Mouse (Mus musculus) forebrain, embryonic 11.5 days (tissue): ENCODE measurements around the gene Commd4. TPM values are rescaled to one million over a fixed set of nuclear protein-coding genes. Genes with fewer than 3 reads are reported as not detected.

Source experiments
- ATAC-seq: fragments of 200-750 bp; cut with Nextera tagmentation; replicated peaks from 2 replicates; pipeline ENCODE4 v1.8.0; 2017; ENCODE audit warnings: moderate TSS enrichment; ENCODE audit not compliant: low FRiP score
- DNase-seq: peaks from one replicate; pipeline ENCODE4 v3.0.0-alpha.2; 2017; ENCODE audit warnings: low spot score
- H3K27ac ChIP-seq: fragments of 300-500 bp; sonication (generic); 2 replicates; pipeline ENCODE4 v1.5.1; 2014; ENCODE audit warnings: low read depth, low read length
- H3K27me3 ChIP-seq: fragments of 300-500 bp; sonication (generic); 2 replicates; pipeline ENCODE4 v1.6.1; 2014; ENCODE audit warnings: mild to moderate bottlenecking, low read length, mixed read lengths; ENCODE audit not compliant: control insufficient read depth, insufficient read depth
- H3K36me3 ChIP-seq: fragments of 300-500 bp; sonication (generic); 2 replicates; pipeline ENCODE4 v1.6.1; 2014; ENCODE audit warnings: mild to moderate bottlenecking, low read length, moderate library complexity, mixed read lengths; ENCODE audit not compliant: control insufficient read depth, insufficient read depth
- H3K4me1 ChIP-seq: fragments of 300-500 bp; sonication (generic); replicated peaks from 2 replicates; pipeline ENCODE4 v1.6.1; 2014; ENCODE audit warnings: low read length, mixed read lengths; ENCODE audit not compliant: control insufficient read depth, insufficient read depth
- H3K4me2 ChIP-seq: fragments of 300-500 bp; sonication (generic); 2 replicates; pipeline ENCODE4 v1.6.1; 2014; ENCODE audit warnings: low read depth, mild to moderate bottlenecking, low read length, moderate library complexity, mixed read lengths; ENCODE audit not compliant: severe bottlenecking
- H3K4me3 ChIP-seq: fragments of 300-500 bp; sonication (generic); 2 replicates; pipeline ENCODE4 v1.5.1; 2014; ENCODE audit warnings: low read depth, low read length
- H3K9ac ChIP-seq: fragments of 300-500 bp; sonication (generic); 2 replicates; pipeline ENCODE4 v1.6.1; 2014; ENCODE audit warnings: low read length
- H3K9me3 ChIP-seq: fragments of 300-500 bp; sonication (generic); 2 replicates; pipeline ENCODE4 v1.6.1; 2016; ENCODE audit warnings: low read length, mixed read lengths; ENCODE audit not compliant: control insufficient read depth
- WGBS: fragments of 180-500 bp; shearing (Covaris S2); extraction: QIAGEN DNeasy Blood & Tissue Kit; methylation state at CpG from one replicate; pipeline ENCODE4 v1.1.7; 2014; 5-methylcytosine and 5-hydroxymethylcytosine counted together
- polyA plus RNA-seq: library from polyadenylated mRNA; unstranded; fragments of >200 nt; fragmentation: Nextera tagmentation; extraction: Ambion mirVana; gene quantifications from 2 replicates; pipeline ENCODE4 v1.2.1, GENCODE M21; 2014

The Commd4 gene
- polyA plus RNA-seq, 1 experiment from 2014 or later: 87.1 TPM

DNA sequence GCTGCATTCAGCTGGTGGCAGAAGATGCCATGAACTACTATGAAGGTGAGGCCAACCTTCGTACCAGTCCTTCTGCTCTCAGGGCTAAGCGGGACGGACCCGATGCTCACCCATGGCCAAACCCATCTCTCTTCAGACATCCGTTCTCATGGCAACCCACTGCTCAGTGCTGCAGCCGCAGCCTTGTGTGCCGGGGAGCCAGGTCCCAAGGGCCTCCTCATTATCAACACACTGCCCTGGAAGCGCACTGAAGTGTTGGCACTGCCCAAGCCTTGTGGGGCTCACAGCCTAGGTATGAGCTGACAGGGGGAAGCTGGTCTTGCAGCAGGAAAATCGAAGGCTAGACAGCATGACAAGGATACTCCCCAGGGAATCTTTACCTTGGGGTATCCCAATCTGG, 19.0 kb downstream of the Commd4 start:
- no peak for ATAC-seq
- H3K9ac ChIP-seq: no peak overlapping the region

DNA sequence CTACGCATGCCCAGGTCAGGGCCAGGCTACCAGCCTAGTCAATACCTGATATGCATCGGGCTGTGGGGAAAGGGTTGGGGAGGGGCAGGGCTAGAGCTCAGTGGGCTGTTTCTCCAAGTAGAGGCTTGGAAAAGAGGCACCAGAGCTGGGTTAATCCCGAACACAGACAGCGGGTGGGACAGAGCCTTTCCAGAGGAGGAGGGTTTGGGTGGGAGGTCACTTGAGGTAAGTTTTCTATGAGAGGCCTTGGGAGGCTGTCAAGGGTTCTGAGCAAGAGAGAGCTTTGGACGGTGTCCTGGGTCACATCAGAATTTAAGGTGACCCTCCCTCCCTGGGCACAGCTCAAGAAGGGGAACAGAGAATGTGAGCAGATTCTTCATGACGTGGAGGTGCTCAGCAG, 19.6 kb downstream of the Commd4 start:
- Histone ChIP-seq H3K27me3 (no peaks in the 10 kb centered on the region), H3K4me3 (no peak overlapping the region), H3K36me3 (no peaks in the 10 kb centered on the region; the same call in 1 of the 2 replicates), H3K4me1 (no peaks in the 10 kb centered on the region), H3K9me3 (no peaks in the 10 kb centered on the region), H3K27ac (no peak overlapping the region), H3K9ac (no peak overlapping the region), H3K4me2 (no peak overlapping the region)
- no peak for ATAC-seq
- WGBS: 93% methylated on average over 6 of the region's 6 CpGs
- no peak for DNase-seq

More for the DNA sequence above, 19.0 kb downstream of the Commd4 start:
- Histone ChIP-seq H3K4me2 (no peak overlapping the region), H3K4me3 (no peak overlapping the region), H3K4me1 (no peaks in the 10 kb centered on the region), H3K27ac (no peak overlapping the region), H3K36me3 (no peaks in the 10 kb centered on the region; the same call in 1 of the 2 replicates), H3K27me3 (no peaks in the 10 kb centered on the region), H3K9me3 (no peaks in the 10 kb centered on the region)
- WGBS: 91% methylated on average over 9 of the region's 9 CpGs
- no peak for DNase-seq

DNA sequence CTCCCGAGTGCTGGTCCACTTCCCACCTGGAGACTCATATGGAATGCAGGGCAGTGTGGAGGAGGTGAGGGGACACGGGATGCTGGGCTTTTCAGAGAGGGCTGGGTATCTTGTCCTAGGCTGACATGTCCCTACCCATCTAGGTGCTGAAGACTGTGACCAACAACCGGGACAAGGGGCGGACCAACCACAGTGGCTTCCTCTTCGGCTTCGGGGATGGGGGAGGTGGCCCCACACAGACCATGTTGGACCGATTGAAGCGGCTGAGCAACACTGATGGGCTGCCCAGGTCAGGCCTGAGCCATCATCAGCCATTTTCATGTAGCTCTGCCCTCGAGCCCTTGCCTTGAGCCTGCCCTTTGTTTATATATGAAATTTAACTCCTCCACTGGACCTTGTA, 20.4 kb downstream of the Commd4 start:
- Histone ChIP-seq H3K27me3 (no peaks in the 10 kb centered on the region), H3K9ac (no peak overlapping the region), H3K27ac (no peak overlapping the region), H3K9me3 (no peaks in the 10 kb centered on the region), H3K4me2 (no peak overlapping the region), H3K4me3 (no peak overlapping the region), H3K4me1 (no peaks in the 10 kb centered on the region), H3K36me3 (no peaks in the 10 kb centered on the region; the same call in 1 of the 2 replicates)
- no peak for ATAC-seq
- 92% methylated on average over 9 of the region's 9 CpGs for WGBS
- no peak for DNase-seq

DNA sequence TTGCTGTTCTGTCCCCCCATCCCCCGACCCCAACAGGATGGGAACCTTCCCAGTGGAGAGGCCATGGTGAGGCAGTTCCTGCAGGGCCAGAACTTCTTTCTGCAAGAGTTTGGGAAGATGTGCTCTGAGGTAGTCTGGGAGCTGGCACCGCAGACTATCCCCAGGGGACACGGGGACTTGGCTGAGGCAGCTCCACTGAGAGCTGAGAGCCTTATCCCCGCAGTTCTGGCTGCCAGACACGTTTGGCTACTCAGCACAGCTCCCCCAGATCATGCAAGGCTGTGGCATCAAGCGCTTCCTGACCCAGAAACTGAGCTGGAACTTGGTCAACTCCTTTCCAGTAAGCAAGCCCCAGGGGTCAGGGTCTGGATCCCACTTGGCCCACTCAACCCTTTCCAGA, 20.9 kb downstream of the Commd4 start:
- Histone ChIP-seq H3K9me3 (no peaks in the 10 kb centered on the region), H3K36me3 (no peaks in the 10 kb centered on the region; the same call in 1 of the 2 replicates), H3K4me2 (no peak overlapping the region), H3K27ac (no peak overlapping the region), H3K9ac (no peak overlapping the region), H3K27me3 (no peaks in the 10 kb centered on the region), H3K4me1 (no peaks in the 10 kb centered on the region), H3K4me3 (no peak overlapping the region)
- no peak for ATAC-seq
- DNase-seq: no peak
- WGBS: 87% methylated on average over 6 of the region's 6 CpGs

DNA sequence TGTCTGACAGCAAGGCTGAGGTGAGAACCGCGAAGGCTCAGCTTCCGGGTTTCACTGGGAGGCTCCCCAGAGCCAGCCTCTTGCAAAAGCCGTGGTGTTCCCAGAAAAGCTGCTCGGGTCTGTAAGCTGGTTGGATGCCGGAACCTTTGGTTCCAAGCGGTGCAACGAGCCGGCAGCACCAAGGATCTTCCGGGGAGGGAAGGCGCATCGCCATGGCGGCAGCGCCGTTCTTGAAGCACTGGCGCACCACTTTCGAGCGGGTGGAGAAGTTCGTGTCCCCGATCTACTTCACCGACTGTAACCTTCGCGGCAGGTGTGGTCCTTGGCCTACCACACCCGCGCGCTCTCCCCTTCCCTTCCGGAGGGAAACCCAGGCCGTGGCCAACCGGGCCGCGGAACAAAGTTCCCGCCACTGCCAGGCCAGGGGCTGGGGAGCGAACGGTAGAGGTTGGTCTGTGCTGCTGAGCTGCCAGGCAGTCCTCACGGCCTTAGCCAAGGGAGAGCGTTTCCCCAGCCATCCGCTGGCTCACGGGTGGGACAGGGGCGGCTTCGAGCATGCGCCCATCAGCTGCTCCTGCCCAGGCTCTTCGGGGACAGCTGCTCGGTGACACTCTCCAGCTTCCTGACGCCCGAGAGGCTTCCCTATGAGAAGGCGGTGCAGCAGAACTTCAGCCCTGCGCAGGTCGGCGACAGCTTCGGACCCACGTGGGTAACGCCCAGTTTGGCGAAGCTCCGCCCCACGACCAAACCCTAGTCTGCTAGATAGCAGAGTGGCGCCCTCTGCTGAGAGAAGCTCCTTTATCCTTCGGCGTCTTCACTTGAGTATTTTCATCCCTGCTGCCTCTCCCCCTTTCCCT, 27.3 kb downstream of the Commd4 start, which contains the start of gene Man2c1:
TSS of gene Man2c1 (plus strand) at position 114 of the 857 bp plus-strand sequence.
- Histone ChIP-seq H3K4me2 (peak within 1 kb of the TSS; percentile 96), H3K9me3 (no peaks in the 10 kb centered on the region), H3K4me3 (peak within 1 kb of the TSS; percentile 69), H3K27me3 (no peaks in the 10 kb centered on the region), H3K27ac (peak within 1 kb of the TSS; percentile 91), H3K36me3 (peaks cover 12% of the 10 kb centered on the region), H3K4me1 (0 out of 2 replicates have a peak, but pooled peaks cover 2% of the 10 kb centered on the region), H3K9ac (peak within 1 kb of the TSS; percentile 75)
- WGBS: under 1% methylated on average over 58 of the region's 58 CpGs
- DNase-seq (peak; percentile 94), ATAC-seq (peak; percentile 93)

DNA sequence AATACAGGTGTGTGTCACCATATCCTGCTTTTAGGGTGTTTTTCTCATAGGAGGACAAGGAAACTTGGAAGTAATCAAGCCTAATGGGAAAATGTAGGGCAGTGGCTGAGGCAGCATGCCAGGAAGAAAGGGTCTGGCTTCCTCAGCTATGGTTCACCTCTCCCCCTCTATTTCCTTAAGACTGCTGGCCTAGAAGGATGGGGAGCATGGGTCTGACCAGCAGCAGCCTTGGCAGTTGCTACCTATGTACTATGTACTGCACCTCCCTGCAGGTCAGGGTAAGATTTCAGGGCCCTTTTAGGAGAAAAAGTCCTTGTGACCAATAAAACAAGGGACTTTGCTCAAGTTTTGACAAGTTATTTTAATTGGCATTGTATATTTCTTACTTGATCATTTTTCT, 28.5 kb downstream of the Commd4 start:
- H3K27ac ChIP-seq: no peak overlapping the region
- H3K9ac ChIP-seq: 0 out of 2 replicates have a peak overlapping the region, but pooled peaks have one; percentile 24
- 0 out of 2 replicates have a peak, but pooled peaks cover 2% of the 10 kb centered on the region for H3K4me1 ChIP-seq
- peaks cover 12% of the 10 kb centered on the region for H3K36me3 ChIP-seq
- H3K27me3 ChIP-seq: no peaks in the 10 kb centered on the region
- peak overlapping the region; percentile 96; the same call in 1 of the 2 replicates for H3K4me2 ChIP-seq
- DNase-seq (no peak), ATAC-seq (no peak)
- H3K4me3 ChIP-seq: peak overlapping the region; percentile 69; the same call in 1 of the 2 replicates
- no peaks in the 10 kb centered on the region for H3K9me3 ChIP-seq

DNA sequence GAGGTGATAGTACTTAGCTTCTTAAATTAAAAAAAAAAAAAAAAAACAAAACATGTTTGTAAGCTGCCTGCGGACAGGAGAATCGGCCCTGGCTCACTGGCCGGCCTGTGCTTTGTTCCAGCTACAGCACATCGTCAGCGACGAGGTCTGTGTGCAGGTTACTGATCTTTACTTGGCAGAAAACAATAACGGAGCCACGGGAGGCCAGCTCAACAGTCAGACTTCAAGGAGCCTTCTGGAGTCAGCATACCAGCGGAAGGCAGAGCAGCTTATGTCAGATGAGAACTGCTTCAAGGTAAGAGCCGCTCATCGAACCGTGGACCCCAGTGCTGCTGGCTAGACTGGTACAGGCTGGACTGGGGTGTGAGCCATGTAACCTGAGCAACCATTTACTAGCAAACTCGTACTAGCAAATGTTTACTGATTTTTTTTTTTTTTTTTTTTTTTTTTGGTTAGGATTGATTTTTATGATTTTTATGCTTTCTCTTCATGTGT, 40.8 kb downstream of the Commd4 start:
- no peaks in the 10 kb centered on the region for H3K4me1 ChIP-seq
- no peaks in the 10 kb centered on the region for H3K27me3 ChIP-seq
- ATAC-seq (no peak), DNase-seq (no peak)
- H3K4me3 ChIP-seq: no peak overlapping the region
- no peak overlapping the region for H3K4me2 ChIP-seq
- no peak overlapping the region for H3K27ac ChIP-seq
- H3K36me3 ChIP-seq: peaks cover 16% of the 10 kb centered on the region
- WGBS: 92% methylated on average over 13 of the region's 13 CpGs
- H3K9ac ChIP-seq: no peak overlapping the region
- no peaks in the 10 kb centered on the region for H3K9me3 ChIP-seq
